Mouse (Mus musculus) heart, adult 2 months (tissue): ENCODE measurements around the gene Cfp.

ENCODE experiments used
- CTCF ChIP-seq: fragments of 200-600 bp; IDR thresholded peaks from 2 replicates; pipeline ENCODE4 v1.8.1; 2022; ENCODE audit warnings: antibody characterized with exemption, mild to moderate bottlenecking, moderate library complexity
- POLR2A ChIP-seq: fragments of 200-500 bp; IDR thresholded peaks from 2 replicates; pipeline ENCODE4 v1.6.1; 2011; ENCODE audit warnings: mild to moderate bottlenecking, low read depth, low read length, control low read depth; ENCODE audit not compliant: insufficient read depth

DNA sequence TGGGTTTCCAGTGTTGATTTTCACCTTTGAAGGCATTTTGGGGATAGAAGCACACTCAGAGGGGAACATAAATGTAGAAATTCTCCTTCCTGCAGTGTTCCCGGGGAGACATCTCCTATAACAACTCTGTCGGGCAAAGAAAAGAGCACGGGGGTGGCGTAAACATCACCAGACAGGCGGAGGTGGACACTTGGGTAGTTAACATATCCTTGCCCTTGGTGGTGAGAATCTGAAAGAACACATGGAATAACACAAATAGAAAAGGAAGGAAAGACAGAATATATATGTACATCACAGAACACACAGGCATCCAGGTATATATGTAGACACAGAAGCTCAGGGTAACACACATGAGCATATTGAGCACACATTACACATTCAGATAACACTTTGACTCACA, 10.0 kb downstream of the Cfp start:
- TF ChIP-seq POLR2A (no peak), CTCF (no peak)
